Mouse (Mus musculus): ENCODE data around the gene Otx2. TPM values are rescaled to one million over a fixed set of nuclear protein-coding genes. Genes with fewer than 3 reads are reported as not detected.

Gene Otx2
- polyA plus RNA-seq, 2 experiments, result 0.04 TPM; not detected in 1

DNA sequence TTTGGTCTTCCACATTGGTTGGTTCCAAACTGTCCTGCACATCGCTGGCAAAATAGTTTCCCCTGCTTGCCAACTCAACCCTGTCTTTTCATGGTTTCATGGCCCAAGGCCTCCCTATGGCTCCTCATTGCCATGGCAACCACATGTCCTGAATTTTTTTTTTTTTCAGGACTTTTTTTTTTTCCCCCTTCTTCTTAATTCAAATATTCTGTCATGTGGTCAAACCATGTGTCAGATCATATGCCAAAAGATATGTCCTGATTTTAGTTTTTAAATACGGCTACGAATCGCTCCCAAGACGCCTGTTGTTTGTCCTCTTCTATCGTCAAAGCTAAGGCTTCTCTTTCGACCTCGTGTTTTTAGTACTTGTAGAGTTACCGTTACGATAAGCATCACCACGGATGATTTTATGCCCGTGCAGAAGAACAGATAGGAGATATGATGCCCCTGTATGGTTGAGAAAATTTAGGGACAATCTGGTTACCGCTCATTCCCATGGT lies 37.3 kb upstream of the Otx2 start:
- ATAC-seq (ENCODE audit: low FRiP score, low read depth) (no peak), DNase-seq (ENCODE audit: low spot score) (no peak)
- no peak overlapping the region for H3K4me2 ChIP-seq (replicated peaks; ENCODE audit: low read depth, low read length, severe bottlenecking)
- H3K4me1 ChIP-seq (ENCODE audit: control insufficient read depth, insufficient read depth, low read length), result peaks cover 9% of the 10 kb centered on the region; the same call in 1 of the 2 replicates
- no peak overlapping the region for H3K27ac ChIP-seq (replicated peaks; ENCODE audit: low read depth, low read length)
- no peak for TF ChIP-seq POLR2A (IDR thresholded peaks at IDR 0.05; ENCODE audit: borderline replicate concordance, extremely low read depth, insufficient read depth, insufficient read length)
- no peaks in the 10 kb centered on the region for H3K9me3 ChIP-seq (ENCODE audit: control insufficient read depth, low read length)
- no peak overlapping the region for H3K4me3 ChIP-seq (replicated peaks; ENCODE audit: low read length)
- no peak overlapping the region for H3K9ac ChIP-seq (ENCODE audit: low read depth, low read length, severe bottlenecking)
- H3K36me3 ChIP-seq (ENCODE audit: control insufficient read depth, insufficient read depth, low read length), result no peaks in the 10 kb centered on the region
- WGBS, result 86% methylated on average over 13 of the region's 13 CpGs
- H3K27me3 ChIP-seq (ENCODE audit: control insufficient read depth, insufficient read depth, low read length), result peaks cover 8% of the 10 kb centered on the region

GRCm38 (mm10) chr14:48710062-48710870 lies 36.6 kb upstream of the Otx2 start:
- DNase-seq (ENCODE audit: low spot score) (no peak), ATAC-seq (ENCODE audit: low FRiP score, low read depth) (no peak)
- Histone ChIP-seq H3K36me3 (ENCODE audit: control insufficient read depth, insufficient read depth, low read length) (no peaks in the 10 kb centered on the region), H3K9me3 (ENCODE audit: control insufficient read depth, low read length) (no peaks in the 10 kb centered on the region), H3K27me3 (ENCODE audit: control insufficient read depth, insufficient read depth, low read length) (peaks cover 8% of the 10 kb centered on the region), H3K27ac (replicated peaks; ENCODE audit: low read depth, low read length) (no peak overlapping the region), H3K4me2 (replicated peaks; ENCODE audit: low read depth, low read length, severe bottlenecking) (peak overlapping the region; percentile 59), H3K9ac (ENCODE audit: low read depth, low read length, severe bottlenecking) (no peak overlapping the region), H3K4me3 (replicated peaks; ENCODE audit: low read length) (peak overlapping the region; percentile 25), H3K4me1 (ENCODE audit: control insufficient read depth, insufficient read depth, low read length) (peaks cover 9% of the 10 kb centered on the region; the same call in 1 of the 2 replicates)
- 40% methylated on average over 11 of the region's 11 CpGs for WGBS
- no peak for TF ChIP-seq POLR2A (IDR thresholded peaks at IDR 0.05; ENCODE audit: borderline replicate concordance, extremely low read depth, insufficient read depth, insufficient read length)

DNA sequence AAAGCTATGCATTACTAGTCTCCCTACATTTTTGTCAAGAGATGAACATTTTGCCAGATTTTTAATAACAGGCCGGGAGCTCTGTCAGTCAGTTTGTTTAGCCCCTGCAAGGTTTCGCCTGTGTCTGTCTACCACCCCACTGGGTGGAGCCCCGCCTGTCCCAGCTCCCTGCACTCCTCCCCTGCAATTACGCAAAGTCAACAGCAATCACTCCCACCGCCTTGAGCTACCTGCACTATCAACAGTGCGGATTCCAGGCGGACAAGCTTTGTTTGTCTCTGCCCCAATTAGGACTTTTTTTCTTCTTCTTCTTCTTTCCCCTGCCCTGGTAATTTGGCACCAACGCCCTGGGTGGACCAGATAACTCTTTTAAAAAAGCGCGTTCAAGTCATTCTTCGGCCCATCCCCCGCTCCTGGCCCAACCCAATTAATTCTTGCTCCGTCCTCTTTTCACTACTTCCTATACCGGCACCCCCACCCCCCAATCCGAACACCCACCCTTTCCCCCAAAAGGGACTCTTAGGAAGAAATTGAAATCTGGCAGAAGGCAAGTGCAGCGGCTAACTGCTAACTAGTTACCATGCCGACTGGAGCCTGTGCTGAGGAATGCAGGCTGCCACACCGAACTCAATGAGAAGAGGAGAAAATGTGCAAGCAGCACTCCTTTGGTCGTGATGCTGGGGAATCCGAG lies 35.9 kb upstream of the Otx2 start:
- peaks cover 9% of the 10 kb centered on the region; the same call in 1 of the 2 replicates for H3K4me1 ChIP-seq (ENCODE audit: control insufficient read depth, insufficient read depth, low read length)
- 1% methylated on average over 20 of the region's 20 CpGs for WGBS
- H3K9ac ChIP-seq (ENCODE audit: low read depth, low read length, severe bottlenecking), result no peak overlapping the region
- no peaks in the 10 kb centered on the region for H3K9me3 ChIP-seq (ENCODE audit: control insufficient read depth, low read length)
- no peak overlapping the region for H3K27ac ChIP-seq (replicated peaks; ENCODE audit: low read depth, low read length)
- peak overlapping the region; percentile 59 for H3K4me2 ChIP-seq (replicated peaks; ENCODE audit: low read depth, low read length, severe bottlenecking)
- ATAC-seq (ENCODE audit: low FRiP score, low read depth) (peak; percentile 37; the same call in 1 of the 2 replicates), DNase-seq (ENCODE audit: low spot score) (peak; percentile 32)
- peak overlapping the region; percentile 25 for H3K4me3 ChIP-seq (replicated peaks; ENCODE audit: low read length)
- H3K36me3 ChIP-seq (ENCODE audit: control insufficient read depth, insufficient read depth, low read length), result no peaks in the 10 kb centered on the region
- TF ChIP-seq POLR2A (IDR thresholded peaks at IDR 0.05; ENCODE audit: borderline replicate concordance, extremely low read depth, insufficient read depth, insufficient read length), result no peak
- peaks cover 8% of the 10 kb centered on the region for H3K27me3 ChIP-seq (ENCODE audit: control insufficient read depth, insufficient read depth, low read length)

DNA sequence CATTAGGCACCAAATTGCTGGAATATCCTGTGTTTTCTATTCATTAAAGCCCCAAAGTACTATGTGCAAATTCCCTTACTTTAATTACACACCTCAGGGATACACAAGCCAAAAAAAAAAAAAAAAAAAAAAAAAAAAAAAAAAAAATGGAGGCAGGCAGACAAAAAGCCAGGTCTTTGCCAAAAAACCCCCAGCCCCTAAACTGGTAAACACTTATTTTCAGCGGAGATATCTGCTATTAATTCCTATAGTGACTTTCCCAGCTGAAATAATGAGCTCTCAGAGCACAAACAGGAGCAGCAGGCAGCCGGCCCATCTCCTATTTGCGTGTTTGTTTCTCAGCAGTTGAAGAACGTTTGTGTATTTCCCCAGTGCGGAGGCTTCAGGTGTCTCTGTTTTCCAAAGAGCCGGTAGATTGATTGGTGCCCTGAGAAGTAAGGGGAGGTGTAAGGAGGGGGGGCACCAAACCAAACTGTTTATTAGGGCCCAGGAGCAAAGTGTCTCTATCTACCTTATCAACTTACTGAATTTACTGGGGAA lies 34.3 kb upstream of the Otx2 start:
- H3K4me1 ChIP-seq (ENCODE audit: control insufficient read depth, insufficient read depth, low read length), result peaks cover 9% of the 10 kb centered on the region; the same call in 1 of the 2 replicates
- no peaks in the 10 kb centered on the region for H3K9me3 ChIP-seq (ENCODE audit: control insufficient read depth, low read length)
- TF ChIP-seq POLR2A (IDR thresholded peaks at IDR 0.05; ENCODE audit: borderline replicate concordance, extremely low read depth, insufficient read depth, insufficient read length), result no peak
- ATAC-seq (ENCODE audit: low FRiP score, low read depth) (no peak), DNase-seq (ENCODE audit: low spot score) (no peak)
- H3K4me3 ChIP-seq (replicated peaks; ENCODE audit: low read length), result no peak overlapping the region
- no peaks in the 10 kb centered on the region for H3K36me3 ChIP-seq (ENCODE audit: control insufficient read depth, insufficient read depth, low read length)
- H3K4me2 ChIP-seq (replicated peaks; ENCODE audit: low read depth, low read length, severe bottlenecking), result no peak overlapping the region
- H3K9ac ChIP-seq (ENCODE audit: low read depth, low read length, severe bottlenecking), result no peak overlapping the region
- peaks cover 8% of the 10 kb centered on the region for H3K27me3 ChIP-seq (ENCODE audit: control insufficient read depth, insufficient read depth, low read length)
- 5% methylated on average over 6 of the region's 6 CpGs for WGBS
- no peak overlapping the region for H3K27ac ChIP-seq (replicated peaks; ENCODE audit: low read depth, low read length)

- Histone ChIP-seq H3K9ac (ENCODE audit: low read depth, low read length, severe bottlenecking) (no peak overlapping the region), H3K4me2 (replicated peaks; ENCODE audit: low read depth, low read length, severe bottlenecking) (no peak overlapping the region), H3K27me3 (ENCODE audit: control insufficient read depth, insufficient read depth, low read length) (peaks cover 8% of the 10 kb centered on the region), H3K4me3 (replicated peaks; ENCODE audit: low read length) (no peak overlapping the region), H3K27ac (replicated peaks; ENCODE audit: low read depth, low read length) (no peak overlapping the region), H3K4me1 (ENCODE audit: control insufficient read depth, insufficient read depth, low read length) (peaks cover 9% of the 10 kb centered on the region; the same call in 1 of the 2 replicates), H3K36me3 (ENCODE audit: control insufficient read depth, insufficient read depth, low read length) (no peaks in the 10 kb centered on the region), H3K9me3 (ENCODE audit: control insufficient read depth, low read length) (no peaks in the 10 kb centered on the region)
- WGBS, result 41% methylated on average over 5 of the region's 5 CpGs
- no peak for TF ChIP-seq POLR2A (IDR thresholded peaks at IDR 0.05; ENCODE audit: borderline replicate concordance, extremely low read depth, insufficient read depth, insufficient read length)
- ATAC-seq (ENCODE audit: low FRiP score, low read depth), result no peak
- DNase-seq (ENCODE audit: low spot score), result no peak
Measured at GRCm38 (mm10) chr14:48707391-48707790, 33.8 kb upstream of the Otx2 start.
